Mouse (Mus musculus) heart, adult 18-20 months (tissue): ENCODE measurements around the gene Itk. TPM values are rescaled to one million over a fixed set of nuclear protein-coding genes. Genes with fewer than 3 reads are reported as not detected.

Experiments used
- total RNA-seq, 2 experiments: library from RNA; stranded (reverse); gene quantifications; 2 replicates each; pipeline ENCODE4 v1.2.3; 2021

The Itk gene
- total RNA-seq, 2 experiments from 2014 or later: 0.20 to 2.9 TPM

Other genes with a start within 250 kb of the Itk start
- gene Nipal4, start 223.0 kb downstream of the Itk start, total RNA-seq: not detected
- not detected for gene Fndc9, start 154.0 kb downstream of the Itk start, total RNA-seq
- 10 to 100 TPM; 52.3 to 58.6 TPM for gene Cyfip2, start 76.7 kb downstream of the Itk start, total RNA-seq
- not detected for gene Fam71b, start 7.0 kb upstream of the Itk start, total RNA-seq
- gene Med7, start 47.4 kb upstream of the Itk start, total RNA-seq: 10 to 100 TPM; 18.5 to 19.4 TPM
- gene Havcr2, start 65.4 kb upstream of the Itk start, total RNA-seq: under 1 TPM; 0.47 to 0.54 TPM
- not detected for gene Gm12169, start 134.7 kb upstream of the Itk start, total RNA-seq
- gene BC053393, start 182.0 kb upstream of the Itk start, total RNA-seq: not detected
- gene Dppa1, start 239.7 kb upstream of the Itk start, total RNA-seq: not detected